11 mouse cellular contexts compared by ENCODE assay signal in the genomic region with DNA sequence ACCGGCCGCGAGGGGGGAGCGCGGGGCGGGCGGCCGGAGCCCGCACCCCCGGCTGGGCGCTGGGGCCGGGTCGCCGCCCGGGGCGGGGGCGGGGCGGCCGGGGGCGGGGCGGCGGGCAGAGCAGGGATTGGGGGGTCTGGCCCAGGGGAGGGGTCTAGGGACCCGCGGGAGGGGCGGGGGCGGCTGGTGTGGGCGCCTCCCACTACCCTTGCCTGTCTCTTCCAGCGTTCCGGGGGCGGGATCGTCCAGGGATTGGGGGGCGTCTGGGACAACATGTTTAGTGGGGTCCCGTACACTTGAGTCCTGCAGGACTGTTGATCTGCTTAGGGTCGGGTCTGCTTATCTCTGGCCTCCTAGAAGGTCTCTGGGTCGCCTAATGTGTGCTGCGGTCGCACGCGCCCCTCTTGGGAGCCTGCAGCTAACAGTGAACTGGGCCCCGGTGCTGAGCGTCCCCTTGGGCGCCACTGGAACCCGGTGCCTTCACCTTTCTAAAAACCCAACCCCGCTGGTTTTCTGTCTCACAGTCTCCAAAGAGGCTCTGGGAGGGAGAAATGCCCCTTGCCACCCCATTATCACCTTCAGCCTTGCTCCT. TPM values are rescaled to one million over a fixed set of nuclear protein-coding genes. Genes with fewer than 3 reads are reported as not detected.
DNase-seq lines count a peak whose midpoint lies in the region; ATAC-seq and TF ChIP-seq lines count a peak whose summit lies in the region.
"Had no signal": no experiment of that assay in that cellular context is flagged by ENCODE, and none has a peak within 500 bp of the region (broad histone marks: within the 10 kb centered on the region; RNA-seq: fewer than 3 reads in every experiment).

No protein-coding gene starts in this region.

- no peak overlapping the region for H3K27ac ChIP-seq in lung, embryonic 14.5 days (ENCODE audit: low read depth)
- H3K27ac ChIP-seq in forebrain, embryonic 15.5 days (replicated peaks), result no peak overlapping the region
- H3K27ac ChIP-seq in limb, embryonic 15.5 days, result no peak overlapping the region
- H3K27ac ChIP-seq in stomach, embryonic 16.5 days (ENCODE audit: low read length), result no peak overlapping the region

- peaks cover 79% of the 10 kb centered on the region for H3K27me3 ChIP-seq in lung, embryonic 14.5 days (ENCODE audit: insufficient read depth, low read length)
- H3K27me3 ChIP-seq in forebrain, embryonic 15.5 days, result peaks cover 79% of the 10 kb centered on the region
- H3K27me3 ChIP-seq in limb, embryonic 15.5 days, result peaks cover 84% of the 10 kb centered on the region
- peaks cover 79% of the 10 kb centered on the region for H3K27me3 ChIP-seq in stomach, embryonic 16.5 days (ENCODE audit: control insufficient read depth, insufficient read depth, low read length)

- peak overlapping the region; percentile 48 for H3K4me3 ChIP-seq in lung, embryonic 14.5 days (ENCODE audit: low read depth, low read length)
- peak overlapping the region; percentile 41 for H3K4me3 ChIP-seq in forebrain, embryonic 15.5 days
- H3K4me3 ChIP-seq in limb, embryonic 15.5 days, result peak overlapping the region; percentile 48
- H3K4me3 ChIP-seq in stomach, embryonic 16.5 days (replicated peaks; ENCODE audit: low read length), result peak overlapping the region; percentile 41

- no peaks in the 10 kb centered on the region for H3K9me3 ChIP-seq in lung, embryonic 14.5 days (ENCODE audit: low read depth, low read length)
- no peaks in the 10 kb centered on the region for H3K9me3 ChIP-seq in forebrain, embryonic 15.5 days
- H3K9me3 ChIP-seq in limb, embryonic 15.5 days, result no peaks in the 10 kb centered on the region
- H3K9me3 ChIP-seq in stomach, embryonic 16.5 days (replicated peaks; ENCODE audit: control insufficient read depth, low read length), result no peaks in the 10 kb centered on the region

- no peak for TF ChIP-seq CTCF in lung, embryonic 14.5 days (IDR thresholded peaks at IDR 0.05; ENCODE audit: low read depth)

- ATAC-seq in lung, embryonic 14.5 days (ENCODE audit: insufficient read depth), result no peak
- no peak for ATAC-seq in forebrain, embryonic 15.5 days (replicated peaks)
- ATAC-seq in limb, embryonic 15.5 days (ENCODE audit: insufficient number of reproducible peaks, low FRiP score, low TSS enrichment, low read depth), result no peak
- no peak for ATAC-seq in stomach, embryonic 16.5 days (ENCODE audit: insufficient read depth, low FRiP score)
- ATAC-seq: Patski had no signal

- H3K4me2 ChIP-seq in lung, embryonic 14.5 days, result peak overlapping the region; percentile 88
- peak overlapping the region; percentile 68 for H3K4me2 ChIP-seq in forebrain, embryonic 15.5 days (replicated peaks)
- peak overlapping the region; percentile 93 for H3K4me2 ChIP-seq in limb, embryonic 15.5 days
- H3K4me2 ChIP-seq in stomach, embryonic 16.5 days (ENCODE audit: low read depth, low read length), result peak overlapping the region; percentile 67

- 2% methylated on average over 20 of the region's 44 CpGs for WGBS in lung, embryonic 14.5 days
- 3% methylated on average over 20 of the region's 44 CpGs for WGBS in forebrain, embryonic 15.5 days
- 2% methylated on average over 17 of the region's 44 CpGs for WGBS in limb, embryonic 15.5 days
- WGBS in stomach, embryonic 16.5 days, result 4% methylated on average over 24 of the region's 44 CpGs

- H3K4me1 ChIP-seq in lung, embryonic 14.5 days (ENCODE audit: insufficient read depth), result 0 out of 2 replicates have a peak, but pooled peaks cover 4% of the 10 kb centered on the region
- H3K4me1 ChIP-seq in forebrain, embryonic 15.5 days, result peaks cover 40% of the 10 kb centered on the region
- H3K4me1 ChIP-seq in limb, embryonic 15.5 days, result peaks cover 48% of the 10 kb centered on the region
- peaks cover 22% of the 10 kb centered on the region for H3K4me1 ChIP-seq in stomach, embryonic 16.5 days (ENCODE audit: control insufficient read depth, insufficient read depth, low read length)

- DNase-seq in lung, embryonic 14.5 days, result no peak
- no peak for DNase-seq in lung, adult 18-20 months
- DNase-seq in natural killer cell, adult 2 months (ENCODE audit: low spot score in 2 of 2), result no peak
- no peak for DNase-seq in adrenal gland, postnatal 4 days (ENCODE audit: low spot score in 2 of 2)
- DNase-seq: cerebellum, adult 8-10 months; left cerebral cortex, postnatal 4 days had no signal

- H3K36me3 ChIP-seq in lung, embryonic 14.5 days (ENCODE audit: insufficient read depth), result no peaks in the 10 kb centered on the region
- H3K36me3 ChIP-seq in forebrain, embryonic 15.5 days, result no peaks in the 10 kb centered on the region
- H3K36me3 ChIP-seq in limb, embryonic 15.5 days, result no peaks in the 10 kb centered on the region
- H3K36me3 ChIP-seq in stomach, embryonic 16.5 days (ENCODE audit: control insufficient read depth, insufficient read depth, low read length), result no peaks in the 10 kb centered on the region

- peak overlapping the region; percentile 41; the same call in 1 of the 2 replicates for H3K9ac ChIP-seq in lung, embryonic 14.5 days
- peak overlapping the region; percentile 28; the same call in 1 of the 2 replicates for H3K9ac ChIP-seq in forebrain, embryonic 15.5 days (replicated peaks)
- H3K9ac ChIP-seq in limb, embryonic 15.5 days, result no peak overlapping the region
- H3K9ac ChIP-seq in stomach, embryonic 16.5 days (ENCODE audit: low read length), result peak overlapping the region; percentile 45; the same call in 1 of the 2 replicates

RNA-seq across cellular contexts. Expression of a gene that starts 0.4 kb away (rescaled TPM):
- not detected in 2 replicates for polyA plus RNA-seq in lung, embryonic 14.5 days (2014; fragmentation: Nextera tagmentation; extraction: Ambion mirVana)
- polyA plus RNA-seq in forebrain, embryonic 15.5 days (2015; fragmentation: Nextera tagmentation; extraction: Ambion mirVana), result 0.23 and 0.90 TPM in 2 replicates
- 0.31 and 0.51 TPM in 2 replicates for polyA plus RNA-seq in limb, embryonic 15.5 days (2015; fragmentation: Nextera tagmentation; extraction: Ambion mirVana)
- polyA plus RNA-seq in stomach, embryonic 16.5 days (2015; fragmentation: Nextera tagmentation; extraction: Ambion mirVana), result not detected in 2 replicates
- 1 to 10 TPM in 1 of 2 experiments, not detected in 1; 1.1 TPM for total RNA-seq in adrenal gland, postnatal 4 days (2021)
- total RNA-seq: gastrocnemius, adult 8-10 months; left cerebral cortex, postnatal 4 days had no signal

RNA-seq across cellular contexts. Expression of a gene that starts 6.3 kb away (rescaled TPM):
- 19.7 and 20.0 TPM in 2 replicates for polyA plus RNA-seq in lung, embryonic 14.5 days (2014; fragmentation: Nextera tagmentation; extraction: Ambion mirVana)
- 9.5 and 9.7 TPM in 2 replicates for polyA plus RNA-seq in forebrain, embryonic 15.5 days (2015; fragmentation: Nextera tagmentation; extraction: Ambion mirVana)
- 12.4 and 20.6 TPM in 2 replicates for polyA plus RNA-seq in limb, embryonic 15.5 days (2015; fragmentation: Nextera tagmentation; extraction: Ambion mirVana)
- polyA plus RNA-seq in stomach, embryonic 16.5 days (2015; fragmentation: Nextera tagmentation; extraction: Ambion mirVana), result 13.8 and 15.6 TPM in 2 replicates
- total RNA-seq in adrenal gland, postnatal 4 days (2021), result 10 to 100 TPM; 38.4 to 42.9 TPM

RNA-seq across cellular contexts. Expression of a gene that starts 40.6 kb away (rescaled TPM):
- polyA plus RNA-seq in lung, embryonic 14.5 days (2014; fragmentation: Nextera tagmentation; extraction: Ambion mirVana), result 58.3 and 61.8 TPM in 2 replicates
- polyA plus RNA-seq in forebrain, embryonic 15.5 days (2015; fragmentation: Nextera tagmentation; extraction: Ambion mirVana), result 93.6 and 94.5 TPM in 2 replicates
- 40.5 and 47.3 TPM in 2 replicates for polyA plus RNA-seq in limb, embryonic 15.5 days (2015; fragmentation: Nextera tagmentation; extraction: Ambion mirVana)
- 35.9 and 40.5 TPM in 2 replicates for polyA plus RNA-seq in stomach, embryonic 16.5 days (2015; fragmentation: Nextera tagmentation; extraction: Ambion mirVana)
- 100 to 1,000 TPM; 105 to 123 TPM for total RNA-seq in adrenal gland, postnatal 4 days (2021)
